Mouse (Mus musculus) cerebellum, adult 18-20 months (tissue): Measurements from ENCODE around the gene Ces2e.
A peak's percentile ranks its signal among the peaks of the same experiment; 100 is the strongest.
"Not testable (repeated sequence)": the region's sequence is repeated elsewhere in the genome, so short reads cannot be mapped to it uniquely, and the experiment has no call there.

ENCODE experiments used
- DNase-seq, 2 experiments: peaks; one replicate each; pipeline ENCODE4 v3.0.0; 2021

The Ces2e gene

DNA sequence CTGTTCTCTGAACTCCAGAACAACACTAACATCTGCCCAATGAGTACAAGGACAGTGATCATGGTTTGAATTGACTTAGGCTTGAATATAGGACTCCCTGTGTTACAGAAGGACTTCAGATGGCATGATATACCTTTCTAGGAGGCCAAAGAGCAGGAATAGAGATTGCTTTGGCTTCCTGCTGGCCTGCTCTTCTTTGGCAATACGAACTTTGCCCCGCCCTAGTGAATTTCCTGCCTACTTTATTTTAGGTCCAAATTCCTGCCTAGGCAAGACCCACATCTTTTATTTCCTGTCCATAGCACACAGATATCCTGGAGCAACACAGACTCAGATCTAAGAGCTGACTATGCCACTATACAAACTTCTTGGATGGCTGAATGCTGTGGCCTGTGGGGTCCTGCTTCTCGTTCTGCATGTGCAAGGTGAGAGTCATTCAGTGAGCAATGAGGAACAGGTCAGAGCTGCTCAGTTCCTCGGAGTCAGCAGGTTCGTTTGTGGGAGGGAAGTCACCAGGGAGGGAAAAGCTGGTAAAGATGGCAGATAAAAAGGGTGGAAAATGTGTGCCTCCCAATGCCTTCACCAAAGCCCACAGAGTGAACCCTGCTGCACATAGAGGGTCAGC, at the start of gene Ces2e:
TSS of gene Ces2e (plus strand) at position 289 of the 625 bp plus-strand sequence.
- DNase-seq = no peak

DNA sequence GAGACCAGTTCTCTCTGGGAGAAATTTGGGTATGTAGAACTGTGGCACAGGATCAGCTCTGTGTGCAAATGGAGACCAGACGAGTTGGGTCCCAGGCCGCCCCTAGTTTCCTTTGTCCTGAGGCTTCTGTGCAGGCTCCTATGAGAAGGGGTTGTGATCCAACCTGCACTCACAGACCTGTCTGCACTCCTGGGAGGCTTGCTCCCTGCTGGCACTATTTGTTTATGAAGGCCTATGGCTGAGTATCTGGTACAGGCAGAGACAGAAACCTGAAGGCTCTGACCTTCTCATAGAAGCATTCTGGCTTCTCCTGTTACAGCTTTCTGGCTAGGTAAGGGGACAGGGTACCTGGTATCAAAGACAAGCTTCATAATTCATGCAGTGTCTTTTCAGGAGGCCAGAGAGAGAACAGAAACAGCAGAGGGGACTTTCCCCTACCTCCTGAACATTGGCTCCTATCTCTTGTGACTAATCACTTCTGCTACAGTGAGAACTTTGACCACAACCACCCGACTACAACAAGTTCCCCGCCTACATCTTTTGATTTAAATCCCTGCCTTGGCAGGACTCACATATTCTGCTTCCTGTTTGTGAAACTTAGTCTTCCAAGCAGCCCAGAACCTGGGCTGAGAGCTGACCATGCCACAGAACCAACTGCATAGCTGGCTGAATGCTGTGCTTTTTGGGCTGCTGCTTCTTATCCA, 39.7 kb upstream of the Ces2e start:
- not testable (repeated sequence) for DNase-seq

GRCm38 (mm10) chr8:104901746-104902145, 24.3 kb upstream of the Ces2e start:
- no peak for DNase-seq

DNA sequence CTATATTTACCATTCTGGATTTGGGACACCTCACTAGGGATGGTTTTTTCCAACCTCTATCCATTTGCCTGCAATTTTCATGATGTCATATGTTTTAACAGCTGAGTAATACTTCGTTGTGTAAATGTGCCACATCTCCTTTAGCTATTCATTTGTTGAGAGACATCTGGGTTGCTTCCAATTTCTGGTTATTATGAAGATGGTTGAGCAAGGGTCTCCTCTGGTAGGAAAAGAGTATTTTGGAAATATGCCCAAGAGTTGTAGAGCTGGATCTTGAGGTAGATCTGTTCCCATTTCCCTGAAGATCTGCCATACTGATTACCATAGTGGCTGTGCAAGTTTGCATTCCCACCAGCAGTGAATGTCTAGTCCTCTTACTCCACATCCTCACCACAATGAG, 18.9 kb upstream of the Ces2e start:
- DNase-seq = no peak

- peak; percentile 71 to 83 for DNase-seq
Observed at GRCm38 (mm10) chr8:104909021-104909420, 17.0 kb upstream of the Ces2e start.

- DNase-seq = peak; percentile 9 to 13
Observed at GRCm38 (mm10) chr8:104909651-104910050, 16.4 kb upstream of the Ces2e start.

- DNase-seq = no peak
Observed at GRCm38 (mm10) chr8:104927301-104927700, 1.2 kb downstream of the Ces2e start.

GRCm38 (mm10) chr8:104944665-104945064, 18.6 kb downstream of the Ces2e start:
- no peak for DNase-seq

- no peak for DNase-seq
Observed at GRCm38 (mm10) chr8:104947056-104947455, 21.0 kb downstream of the Ces2e start, which contains the start of gene Ces2f. TSS of gene Ces2f (plus strand) at chr8:104947356.

- no peak for DNase-seq
Observed at GRCm38 (mm10) chr8:104949031-104949430, 23.0 kb downstream of the Ces2e start.

DNA sequence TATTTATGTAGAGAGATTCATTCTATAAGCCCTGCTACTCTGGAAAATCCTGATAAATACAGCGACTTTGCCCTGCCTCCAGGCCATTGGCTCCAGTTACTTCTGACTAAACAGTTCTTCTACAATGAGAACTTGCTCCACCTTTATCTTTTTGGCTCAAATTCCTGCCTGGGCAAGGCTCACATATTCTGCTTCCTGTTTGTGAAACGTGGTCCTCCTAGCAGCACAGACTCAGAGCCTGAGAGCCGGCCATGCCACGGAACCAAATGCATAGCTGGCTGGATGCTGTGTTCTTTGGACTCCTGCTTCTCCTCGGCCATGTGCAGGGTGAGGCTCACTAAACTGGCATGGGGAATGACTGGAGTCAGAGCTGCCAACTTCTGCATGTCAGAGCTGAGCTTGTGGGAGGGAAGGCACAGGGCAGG, 35.5 kb downstream of the Ces2e start, which contains the start of gene Ces2g:
TSS of gene Ces2g (plus strand) at position 182 of the 425 bp plus-strand sequence.
- DNase-seq = no peak

DNA sequence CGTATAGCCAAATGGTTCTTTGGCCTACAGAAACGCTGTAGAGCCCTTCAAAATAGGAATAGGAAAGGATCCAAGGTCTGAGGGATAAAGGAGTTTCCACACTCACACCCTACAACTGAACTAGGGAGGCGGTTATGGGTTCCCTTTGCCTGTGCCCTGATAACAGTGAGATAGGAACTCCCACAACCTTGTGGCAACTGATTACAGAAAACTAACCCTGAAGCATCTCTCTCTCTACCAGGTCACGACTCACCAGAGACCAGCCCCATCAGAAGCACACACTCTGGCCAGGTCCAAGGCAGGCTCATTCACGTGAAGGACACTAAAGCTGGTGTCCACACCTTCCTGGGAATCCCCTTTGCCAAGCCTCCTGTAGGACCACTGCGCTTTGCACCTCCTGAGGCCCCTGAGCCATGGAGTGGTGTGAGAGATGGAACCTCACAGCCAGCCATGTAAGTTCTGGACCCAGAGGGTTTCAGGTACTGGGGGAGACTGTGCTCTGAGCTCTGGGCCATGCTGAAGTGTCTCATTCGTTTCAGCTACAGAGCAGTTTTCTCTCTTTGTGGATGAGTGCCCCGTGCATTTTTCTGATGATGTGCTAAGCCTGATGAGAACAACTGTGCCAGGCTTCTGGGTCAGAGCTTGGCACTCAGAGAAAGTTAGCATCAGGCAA, 36.3 kb downstream of the Ces2e start:
- no peak for DNase-seq

GRCm38 (mm10) chr8:104963375-104963894, 37.4 kb downstream of the Ces2e start:
- no peak for DNase-seq

DNA sequence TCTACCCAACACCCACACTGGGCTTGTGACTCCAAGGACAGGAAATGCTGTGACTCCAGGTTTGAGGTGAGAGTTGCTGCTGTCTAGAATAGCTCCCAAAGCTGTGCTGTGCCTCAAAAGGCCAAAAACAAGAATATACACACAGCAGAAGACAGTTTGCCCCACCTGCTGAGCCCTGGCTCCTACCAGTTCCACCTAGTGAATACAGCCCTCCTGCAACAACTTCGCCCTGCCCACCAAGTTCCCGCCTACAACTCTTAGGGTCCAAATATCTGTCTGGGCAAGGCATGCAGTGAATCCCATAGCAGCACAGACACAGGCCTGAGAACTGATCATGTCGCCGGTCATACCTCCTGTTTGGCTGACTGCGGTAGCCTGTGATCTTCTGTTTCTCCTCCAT, 58.1 kb downstream of the Ces2e start:
- no peak for DNase-seq
